Mouse (Mus musculus): ENCODE results near the gene Eno3. TPM values are rescaled to one million over a fixed set of nuclear protein-coding genes. Genes with fewer than 3 reads are reported as not detected.

Eno3 gene
- polyA plus RNA-seq, 1 experiment from 2014 or later: 6.0 TPM

DNA sequence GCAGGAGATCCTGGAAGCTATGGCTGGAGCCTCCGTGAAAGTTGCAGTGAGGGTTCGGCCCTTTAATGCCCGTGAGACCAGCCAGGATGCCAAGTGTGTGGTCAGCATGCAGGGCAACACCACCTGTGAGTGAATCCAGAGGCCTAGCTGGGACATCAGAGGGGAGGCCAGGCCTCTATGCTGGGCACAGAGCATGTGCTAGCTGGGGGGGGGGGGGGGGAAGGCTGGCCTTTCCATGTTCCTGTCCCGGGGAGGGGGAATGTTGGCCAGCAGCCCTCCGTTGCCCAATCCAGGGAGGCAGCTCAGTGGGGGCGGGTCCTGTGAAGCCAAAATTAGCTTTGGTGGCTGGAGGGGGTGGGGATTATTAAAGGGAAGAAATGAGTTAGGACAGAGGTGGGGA lies 45.8 kb downstream of the Eno3 start:
- Histone ChIP-seq H3K4me2 (ENCODE audit: low read length) (peak overlapping the region; percentile 77; the same call in 1 of the 2 replicates), H3K27me3 (ENCODE audit: control insufficient read depth, insufficient read depth, low read depth, low read length) (no peaks in the 10 kb centered on the region), H3K27ac (ENCODE audit: low read length) (no peak overlapping the region), H3K4me3 (ENCODE audit: low read depth, low read length) (no peak overlapping the region), H3K4me1 (ENCODE audit: control insufficient read depth, insufficient read depth, low read length) (peaks cover 20% of the 10 kb centered on the region), H3K9ac (ENCODE audit: low read depth, low read length) (0 out of 2 replicates have a peak overlapping the region, but pooled peaks have one; percentile 38), H3K9me3 (replicated peaks; ENCODE audit: control insufficient read depth, low read length, poor library complexity, severe bottlenecking) (no peaks in the 10 kb centered on the region), H3K36me3 (ENCODE audit: control insufficient read depth, insufficient read depth, low read length) (peaks cover 11% of the 10 kb centered on the region)
- no peak for ATAC-seq
- 82% methylated on average over 6 of the region's 6 CpGs for WGBS

- WGBS: 92% methylated on average over 3 of the region's 3 CpGs
- Histone ChIP-seq H3K4me3 (ENCODE audit: low read depth, low read length) (no peak overlapping the region), H3K9ac (ENCODE audit: low read depth, low read length) (no peak overlapping the region), H3K4me1 (ENCODE audit: control insufficient read depth, insufficient read depth, low read length) (peaks cover 16% of the 10 kb centered on the region), H3K4me2 (ENCODE audit: low read length) (no peak overlapping the region), H3K9me3 (replicated peaks; ENCODE audit: control insufficient read depth, low read length, poor library complexity, severe bottlenecking) (no peaks in the 10 kb centered on the region), H3K27ac (ENCODE audit: low read length) (no peak overlapping the region), H3K36me3 (ENCODE audit: control insufficient read depth, insufficient read depth, low read length) (peaks cover 20% of the 10 kb centered on the region), H3K27me3 (ENCODE audit: control insufficient read depth, insufficient read depth, low read depth, low read length) (no peaks in the 10 kb centered on the region)
- ATAC-seq: no peak
These were observed 49.1 kb downstream of the Eno3 start for GRCm38 (mm10) chr11:70706127-70706526.

- no peak overlapping the region for H3K27ac ChIP-seq (ENCODE audit: low read length)
- no peak overlapping the region for H3K4me2 ChIP-seq (ENCODE audit: low read length)
- H3K4me3 ChIP-seq (ENCODE audit: low read depth, low read length): no peak overlapping the region
- WGBS: 94% methylated on average over 10 of the region's 10 CpGs
- no peaks in the 10 kb centered on the region for H3K4me1 ChIP-seq (ENCODE audit: control insufficient read depth, insufficient read depth, low read length)
- ATAC-seq: no peak
- H3K9ac ChIP-seq (ENCODE audit: low read depth, low read length): no peak overlapping the region
- no peaks in the 10 kb centered on the region for H3K27me3 ChIP-seq (ENCODE audit: control insufficient read depth, insufficient read depth, low read depth, low read length)
- no peaks in the 10 kb centered on the region for H3K9me3 ChIP-seq (replicated peaks; ENCODE audit: control insufficient read depth, low read length, poor library complexity, severe bottlenecking)
- H3K36me3 ChIP-seq (ENCODE audit: control insufficient read depth, insufficient read depth, low read length): peaks cover 26% of the 10 kb centered on the region
These were observed 54.0 kb downstream of the Eno3 start for GRCm38 (mm10) chr11:70711026-70711425.

Small RNA genes within 50 kb of the gene (microRNA-seq; reads per million reads assigned to microRNA genes)
- not detected for gene Mir6925

Other genes with a start within 250 kb of the Eno3 start
- gene Pelp1, start 247.2 kb upstream of the Eno3 start, polyA plus RNA-seq (2015; fragmentation: Nextera tagmentation; extraction: Ambion mirVana): 33.0 and 35.0 TPM in 2 replicates
- gene Arrb2, start 224.6 kb upstream of the Eno3 start, polyA plus RNA-seq (2015; fragmentation: Nextera tagmentation; extraction: Ambion mirVana): 52.6 and 58.9 TPM in 2 replicates
- gene Med11, start 205.3 kb upstream of the Eno3 start, polyA plus RNA-seq (2015; fragmentation: Nextera tagmentation; extraction: Ambion mirVana): 44.1 and 45.9 TPM in 2 replicates
- gene Zmynd15, start 197.8 kb upstream of the Eno3 start, polyA plus RNA-seq (2015; fragmentation: Nextera tagmentation; extraction: Ambion mirVana): 0.35 and 0.49 TPM in 2 replicates
- gene Cxcl16, start 197.2 kb upstream of the Eno3 start, polyA plus RNA-seq (2015; fragmentation: Nextera tagmentation; extraction: Ambion mirVana): 1.7 and 2.6 TPM in 2 replicates
- gene Tm4sf5, start 152.0 kb upstream of the Eno3 start, polyA plus RNA-seq (2015; fragmentation: Nextera tagmentation; extraction: Ambion mirVana): 6.1 and 6.2 TPM in 2 replicates
- 0.45 TPM in 1 of 2 replicates, not detected in the other for gene Vmo1, start 142.6 kb upstream of the Eno3 start, polyA plus RNA-seq (2015; fragmentation: Nextera tagmentation; extraction: Ambion mirVana)
- gene Gltpd2, start 138.0 kb upstream of the Eno3 start, polyA plus RNA-seq (2015; fragmentation: Nextera tagmentation; extraction: Ambion mirVana): 0.29 TPM in 1 of 2 replicates, not detected in the other
- gene Psmb6, start 131.8 kb upstream of the Eno3 start, polyA plus RNA-seq (2015; fragmentation: Nextera tagmentation; extraction: Ambion mirVana): 719 and 737 TPM in 2 replicates
- not detected in 2 replicates for gene Gm40193, start 124.3 kb upstream of the Eno3 start, polyA plus RNA-seq (2015; fragmentation: Nextera tagmentation; extraction: Ambion mirVana)
- 17.9 and 19.6 TPM in 2 replicates for gene Pld2, start 117.1 kb upstream of the Eno3 start, polyA plus RNA-seq (2015; fragmentation: Nextera tagmentation; extraction: Ambion mirVana)
- 16.7 and 18.2 TPM in 2 replicates for gene Mink1, start 94.3 kb upstream of the Eno3 start, polyA plus RNA-seq (2015; fragmentation: Nextera tagmentation; extraction: Ambion mirVana)
- not detected in 2 replicates for gene 4930544D05Rik, start 41.4 kb upstream of the Eno3 start, polyA plus RNA-seq (2015; fragmentation: Nextera tagmentation; extraction: Ambion mirVana)
- not detected in 2 replicates for gene Chrne, start 38.0 kb upstream of the Eno3 start, polyA plus RNA-seq (2015; fragmentation: Nextera tagmentation; extraction: Ambion mirVana)
- gene Gp1ba, start 18.1 kb upstream of the Eno3 start, polyA plus RNA-seq (2015; fragmentation: Nextera tagmentation; extraction: Ambion mirVana): 0.12 and 0.21 TPM in 2 replicates
- gene Rnf167, start 10.0 kb upstream of the Eno3 start, polyA plus RNA-seq (2015; fragmentation: Nextera tagmentation; extraction: Ambion mirVana): 105 TPM in 2 replicates
- gene Slc25a11, start 9.7 kb upstream of the Eno3 start, polyA plus RNA-seq (2015; fragmentation: Nextera tagmentation; extraction: Ambion mirVana): 171 and 174 TPM in 2 replicates
- gene Pfn1, start 2.6 kb upstream of the Eno3 start, polyA plus RNA-seq (2015; fragmentation: Nextera tagmentation; extraction: Ambion mirVana): 617 and 632 TPM in 2 replicates
- 151 and 157 TPM in 2 replicates for gene Spag7, start 12.2 kb downstream of the Eno3 start, polyA plus RNA-seq (2015; fragmentation: Nextera tagmentation; extraction: Ambion mirVana)
- 22.1 and 22.4 TPM in 2 replicates for gene Camta2, start 30.9 kb downstream of the Eno3 start, polyA plus RNA-seq (2015; fragmentation: Nextera tagmentation; extraction: Ambion mirVana)
- 1.2 and 1.5 TPM in 2 replicates for gene Inca1, start 43.0 kb downstream of the Eno3 start, polyA plus RNA-seq (2015; fragmentation: Nextera tagmentation; extraction: Ambion mirVana)
- 1.3 and 1.5 TPM in 2 replicates for gene Kif1c, start 43.3 kb downstream of the Eno3 start, polyA plus RNA-seq (2015; fragmentation: Nextera tagmentation; extraction: Ambion mirVana)
- gene Zfp3, start 107.0 kb downstream of the Eno3 start, polyA plus RNA-seq (2015; fragmentation: Nextera tagmentation; extraction: Ambion mirVana): 14.6 and 17.4 TPM in 2 replicates
- gene Scimp, start 155.4 kb downstream of the Eno3 start, polyA plus RNA-seq (2015; fragmentation: Nextera tagmentation; extraction: Ambion mirVana): not detected in 2 replicates
- gene Rabep1, start 187.6 kb downstream of the Eno3 start, polyA plus RNA-seq (2015; fragmentation: Nextera tagmentation; extraction: Ambion mirVana): 88.6 and 91.0 TPM in 2 replicates